Mouse (Mus musculus): Measurements from ENCODE around the gene Hivep3. TPM values are rescaled to one million over a fixed set of nuclear protein-coding genes. Genes with fewer than 3 reads are reported as not detected.

The Hivep3 gene
- polyA plus RNA-seq, 1 experiment from 2014 or later, result 2.0 TPM

DNA sequence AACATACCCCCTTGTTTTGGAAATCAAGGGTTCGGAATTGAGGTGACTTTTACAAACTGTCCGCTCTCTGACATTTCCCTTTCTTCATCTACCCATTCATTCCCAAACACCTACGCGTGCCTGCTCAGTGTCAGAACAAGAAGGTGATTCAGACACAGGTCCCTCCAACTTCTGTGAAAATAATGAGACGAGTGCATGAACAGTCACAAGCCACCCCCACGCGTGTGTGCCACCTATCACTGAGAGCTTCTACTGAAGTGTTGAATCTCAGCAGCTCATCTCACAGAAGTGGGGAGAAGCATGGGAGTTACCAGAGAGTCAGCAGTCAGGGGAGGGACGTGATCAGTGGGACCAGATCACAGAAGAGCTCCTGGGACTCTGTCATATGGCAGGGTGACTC lies 343.7 kb downstream of the Hivep3 start:
- H3K4me1 ChIP-seq (ENCODE audit: control insufficient read depth, insufficient read depth, low read length), result no peaks in the 10 kb centered on the region
- H3K9me3 ChIP-seq (ENCODE audit: control insufficient read depth, low read length), result no peaks in the 10 kb centered on the region
- H3K4me2 ChIP-seq, result no peak overlapping the region
- H3K36me3 ChIP-seq (ENCODE audit: control insufficient read depth, insufficient read depth, low read length), result no peaks in the 10 kb centered on the region
- no peak overlapping the region for H3K9ac ChIP-seq (ENCODE audit: low read length)
- H3K27me3 ChIP-seq (ENCODE audit: control insufficient read depth, insufficient read depth, low read length), result no peaks in the 10 kb centered on the region
- no peak for ATAC-seq (ENCODE audit: low FRiP score)
- H3K27ac ChIP-seq (ENCODE audit: low read depth, low read length), result no peak overlapping the region
- no peak for DNase-seq (ENCODE audit: low spot score, missing footprints)
- no peak overlapping the region for H3K4me3 ChIP-seq (ENCODE audit: low read depth, low read length)
- WGBS, result 89% methylated on average over 8 of the region's 8 CpGs

DNA sequence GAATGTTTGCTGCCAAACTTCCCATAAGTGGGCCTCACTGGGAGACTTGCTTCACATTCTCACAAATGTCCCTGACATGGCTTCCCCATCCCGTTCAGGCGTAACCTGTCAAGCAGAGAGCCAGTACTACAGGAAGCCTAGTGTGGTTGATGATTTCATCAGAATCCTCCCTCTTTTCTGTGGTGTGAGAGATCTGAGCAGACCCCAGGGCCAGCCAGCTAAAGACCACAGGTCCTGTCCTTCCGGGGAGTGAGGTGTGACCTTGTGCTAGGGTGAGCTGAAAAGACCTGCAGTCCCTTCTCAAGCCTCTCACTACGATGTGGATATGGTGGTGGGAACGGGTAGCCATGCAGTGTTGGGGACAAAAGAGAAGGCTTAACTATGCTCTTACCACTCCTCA lies 348.9 kb downstream of the Hivep3 start:
- Histone ChIP-seq H3K4me1 (ENCODE audit: control insufficient read depth, insufficient read depth, low read length) (no peaks in the 10 kb centered on the region), H3K4me2 (no peak overlapping the region), H3K4me3 (ENCODE audit: low read depth, low read length) (no peak overlapping the region), H3K27me3 (ENCODE audit: control insufficient read depth, insufficient read depth, low read length) (no peaks in the 10 kb centered on the region), H3K36me3 (ENCODE audit: control insufficient read depth, insufficient read depth, low read length) (no peaks in the 10 kb centered on the region), H3K9me3 (ENCODE audit: control insufficient read depth, low read length) (no peaks in the 10 kb centered on the region), H3K9ac (ENCODE audit: low read length) (no peak overlapping the region), H3K27ac (ENCODE audit: low read depth, low read length) (no peak overlapping the region)
- peak; percentile 57 for DNase-seq (ENCODE audit: low spot score, missing footprints)
- no peak for ATAC-seq (ENCODE audit: low FRiP score)
- 93% methylated on average over 5 of the region's 5 CpGs for WGBS

DNA sequence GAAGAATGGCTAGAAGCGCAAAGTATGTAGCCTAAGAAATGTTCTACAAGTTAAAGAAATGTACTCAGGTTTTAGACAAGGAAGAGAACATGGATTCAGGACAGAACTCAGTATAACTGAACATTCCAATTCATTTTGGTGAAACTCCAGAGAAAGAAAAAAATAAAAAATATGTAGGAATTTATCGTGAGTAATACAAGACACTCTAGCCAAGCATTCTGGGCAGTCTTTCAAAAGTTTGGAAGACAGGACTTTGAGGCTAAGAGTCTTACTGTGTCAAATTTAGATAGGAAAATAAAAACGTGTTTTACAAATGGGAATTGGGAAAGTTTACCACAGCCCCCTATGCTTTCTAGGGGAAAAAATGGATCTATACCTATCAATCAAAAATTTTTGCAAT lies 350.1 kb downstream of the Hivep3 start:
- Histone ChIP-seq H3K27me3 (ENCODE audit: control insufficient read depth, insufficient read depth, low read length) (no peaks in the 10 kb centered on the region), H3K9ac (ENCODE audit: low read length) (no peak overlapping the region), H3K9me3 (ENCODE audit: control insufficient read depth, low read length) (no peaks in the 10 kb centered on the region), H3K27ac (ENCODE audit: low read depth, low read length) (no peak overlapping the region), H3K4me3 (ENCODE audit: low read depth, low read length) (no peak overlapping the region), H3K4me2 (no peak overlapping the region), H3K36me3 (ENCODE audit: control insufficient read depth, insufficient read depth, low read length) (no peaks in the 10 kb centered on the region), H3K4me1 (ENCODE audit: control insufficient read depth, insufficient read depth, low read length) (no peaks in the 10 kb centered on the region)
- ATAC-seq (ENCODE audit: low FRiP score) (no peak), DNase-seq (ENCODE audit: low spot score, missing footprints) (peak; percentile 28)
- WGBS, result 89% methylated on average over 3 of the region's 3 CpGs

- Histone ChIP-seq H3K9ac (ENCODE audit: low read length) (no peak overlapping the region), H3K4me2 (no peak overlapping the region), H3K27ac (ENCODE audit: low read depth, low read length) (no peak overlapping the region), H3K9me3 (ENCODE audit: control insufficient read depth, low read length) (no peaks in the 10 kb centered on the region), H3K27me3 (ENCODE audit: control insufficient read depth, insufficient read depth, low read length) (no peaks in the 10 kb centered on the region), H3K4me1 (ENCODE audit: control insufficient read depth, insufficient read depth, low read length) (no peaks in the 10 kb centered on the region), H3K36me3 (ENCODE audit: control insufficient read depth, insufficient read depth, low read length) (no peaks in the 10 kb centered on the region), H3K4me3 (ENCODE audit: low read depth, low read length) (no peak overlapping the region)
- no peak for ATAC-seq (ENCODE audit: low FRiP score)
- 82% methylated on average over 8 of the region's 8 CpGs for WGBS
- DNase-seq (ENCODE audit: low spot score, missing footprints), result no peak
Observed at GRCm38 (mm10) chr4:120089536-120089935, 356.0 kb downstream of the Hivep3 start.

DNA sequence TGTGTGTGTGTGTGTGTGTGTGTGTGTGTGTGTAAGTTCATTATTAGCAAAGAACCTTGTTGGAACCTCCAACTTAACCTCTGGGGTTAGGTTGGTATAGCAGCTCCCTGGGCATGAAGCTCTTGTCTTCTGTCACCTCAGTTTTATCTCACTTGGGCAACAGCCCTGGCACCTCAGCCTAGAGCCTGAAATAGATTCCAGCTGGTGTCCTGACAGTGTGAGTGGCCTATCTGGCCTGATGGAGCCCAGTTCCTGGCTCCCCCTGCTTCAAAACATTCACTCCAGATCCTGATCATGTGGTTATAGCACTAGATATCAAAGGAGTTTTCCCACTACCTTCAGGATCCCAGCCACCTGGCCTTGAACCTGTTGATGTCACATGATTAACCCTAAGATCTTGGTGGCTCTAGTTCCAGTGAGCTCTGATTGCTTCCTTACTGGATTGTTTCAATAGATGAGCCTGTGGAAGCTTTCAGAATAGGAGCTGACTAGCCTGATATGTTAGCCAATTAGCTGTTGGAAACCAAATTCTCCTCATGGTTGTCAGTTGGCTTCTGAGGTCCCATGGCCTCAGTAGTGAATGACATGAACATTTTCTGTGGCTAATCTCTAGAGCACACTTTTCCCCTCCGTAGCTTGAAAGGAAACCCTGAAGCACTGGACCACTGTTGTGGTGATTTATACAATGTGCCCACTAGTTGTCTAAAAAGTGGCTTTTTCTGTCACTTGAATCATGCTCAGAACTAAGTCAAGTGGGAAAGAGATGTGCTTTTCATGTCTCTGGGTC lies 358.6 kb downstream of the Hivep3 start:
- H3K27me3 ChIP-seq (ENCODE audit: control insufficient read depth, insufficient read depth, low read length), result no peaks in the 10 kb centered on the region
- no peak overlapping the region for H3K9ac ChIP-seq (ENCODE audit: low read length)
- no peak overlapping the region for H3K4me3 ChIP-seq (ENCODE audit: low read depth, low read length)
- WGBS, result 86% methylated on average over 1 of the region's 1 CpGs
- no peaks in the 10 kb centered on the region for H3K9me3 ChIP-seq (ENCODE audit: control insufficient read depth, low read length)
- H3K36me3 ChIP-seq (ENCODE audit: control insufficient read depth, insufficient read depth, low read length), result no peaks in the 10 kb centered on the region
- DNase-seq (ENCODE audit: low spot score, missing footprints) (no peak), ATAC-seq (ENCODE audit: low FRiP score) (no peak)
- H3K4me1 ChIP-seq (ENCODE audit: control insufficient read depth, insufficient read depth, low read length), result no peaks in the 10 kb centered on the region
- H3K27ac ChIP-seq (ENCODE audit: low read depth, low read length), result no peak overlapping the region
- H3K4me2 ChIP-seq, result no peak overlapping the region

- 87% methylated on average over 19 of the region's 19 CpGs for WGBS
- ATAC-seq (ENCODE audit: low FRiP score), result no peak
- Histone ChIP-seq H3K9ac (ENCODE audit: low read length) (no peak overlapping the region), H3K27me3 (ENCODE audit: control insufficient read depth, insufficient read depth, low read length) (no peaks in the 10 kb centered on the region), H3K4me3 (ENCODE audit: low read depth, low read length) (no peak overlapping the region), H3K27ac (ENCODE audit: low read depth, low read length) (no peak overlapping the region), H3K36me3 (ENCODE audit: control insufficient read depth, insufficient read depth, low read length) (no peaks in the 10 kb centered on the region), H3K4me2 (no peak overlapping the region), H3K9me3 (ENCODE audit: control insufficient read depth, low read length) (peaks cover 6% of the 10 kb centered on the region; the same call in 1 of the 2 replicates), H3K4me1 (ENCODE audit: control insufficient read depth, insufficient read depth, low read length) (no peaks in the 10 kb centered on the region)
- no peak for DNase-seq (ENCODE audit: low spot score, missing footprints)
Observed at GRCm38 (mm10) chr4:120096935-120097334, 363.4 kb downstream of the Hivep3 start.

- no peaks in the 10 kb centered on the region for H3K36me3 ChIP-seq (ENCODE audit: control insufficient read depth, insufficient read depth, low read length)
- H3K4me2 ChIP-seq, result no peak overlapping the region
- H3K4me3 ChIP-seq (ENCODE audit: low read depth, low read length), result no peak overlapping the region
- peaks cover 6% of the 10 kb centered on the region; the same call in 1 of the 2 replicates for H3K9me3 ChIP-seq (ENCODE audit: control insufficient read depth, low read length)
- DNase-seq (ENCODE audit: low spot score, missing footprints) (no peak), ATAC-seq (ENCODE audit: low FRiP score) (no peak)
- no peak overlapping the region for H3K27ac ChIP-seq (ENCODE audit: low read depth, low read length)
- H3K4me1 ChIP-seq (ENCODE audit: control insufficient read depth, insufficient read depth, low read length), result no peaks in the 10 kb centered on the region
- no peak overlapping the region for H3K9ac ChIP-seq (ENCODE audit: low read length)
- H3K27me3 ChIP-seq (ENCODE audit: control insufficient read depth, insufficient read depth, low read length), result no peaks in the 10 kb centered on the region
Observed at GRCm38 (mm10) chr4:120101186-120101585, 367.6 kb downstream of the Hivep3 start.

DNA sequence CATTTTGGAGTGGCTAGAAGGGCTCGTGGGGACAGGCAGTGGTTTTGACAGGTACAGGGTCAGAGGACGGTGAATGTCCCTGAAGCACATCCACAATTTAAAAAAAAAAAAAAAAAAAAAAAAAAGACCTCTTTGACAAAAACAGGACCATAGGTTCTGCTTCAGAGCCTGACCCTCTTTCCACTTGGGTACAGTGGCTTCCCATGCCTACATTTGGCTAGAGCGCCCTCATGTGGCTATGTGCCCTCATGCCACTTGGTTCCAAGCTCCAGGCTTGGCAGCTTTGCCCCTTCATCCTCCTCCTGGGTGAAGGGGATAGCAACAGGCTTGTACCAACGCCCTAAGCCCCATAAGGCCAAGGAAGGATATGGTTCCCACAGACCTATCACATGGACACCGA lies 371.0 kb downstream of the Hivep3 start:
- Histone ChIP-seq H3K36me3 (ENCODE audit: control insufficient read depth, insufficient read depth, low read length) (no peaks in the 10 kb centered on the region), H3K9ac (ENCODE audit: low read length) (no peak overlapping the region), H3K9me3 (ENCODE audit: control insufficient read depth, low read length) (no peaks in the 10 kb centered on the region), H3K27me3 (ENCODE audit: control insufficient read depth, insufficient read depth, low read length) (no peaks in the 10 kb centered on the region), H3K4me2 (no peak overlapping the region), H3K27ac (ENCODE audit: low read depth, low read length) (no peak overlapping the region), H3K4me3 (ENCODE audit: low read depth, low read length) (no peak overlapping the region), H3K4me1 (ENCODE audit: control insufficient read depth, insufficient read depth, low read length) (no peaks in the 10 kb centered on the region)
- WGBS, result 53% methylated on average over 5 of the region's 5 CpGs
- no peak for ATAC-seq (ENCODE audit: low FRiP score)
- peak; percentile 92 for DNase-seq (ENCODE audit: low spot score, missing footprints)

DNA sequence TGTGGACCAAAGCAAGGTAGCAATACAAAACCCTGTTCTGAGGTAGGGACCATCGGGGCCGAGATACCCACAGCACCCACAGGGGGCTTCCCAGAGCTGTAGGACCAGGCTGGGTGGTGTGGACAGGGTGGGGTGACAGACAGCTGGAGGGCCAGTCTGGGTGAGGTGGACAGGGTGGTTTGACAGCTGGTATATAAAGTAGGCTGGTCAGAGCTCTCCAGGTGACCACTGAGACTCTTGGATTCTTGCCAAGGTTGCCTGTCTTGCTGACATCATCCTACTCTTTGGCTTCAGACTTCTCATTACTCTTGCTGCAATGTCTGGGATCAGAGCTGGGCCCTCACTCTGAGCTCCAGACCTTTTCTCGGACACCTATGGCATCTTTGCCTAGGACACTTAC lies 372.8 kb downstream of the Hivep3 start:
- DNase-seq (ENCODE audit: low spot score, missing footprints), result no peak
- Histone ChIP-seq H3K9me3 (ENCODE audit: control insufficient read depth, low read length) (no peaks in the 10 kb centered on the region), H3K4me1 (ENCODE audit: control insufficient read depth, insufficient read depth, low read length) (no peaks in the 10 kb centered on the region), H3K36me3 (ENCODE audit: control insufficient read depth, insufficient read depth, low read length) (no peaks in the 10 kb centered on the region), H3K9ac (ENCODE audit: low read length) (no peak overlapping the region), H3K27me3 (ENCODE audit: control insufficient read depth, insufficient read depth, low read length) (no peaks in the 10 kb centered on the region), H3K4me3 (ENCODE audit: low read depth, low read length) (no peak overlapping the region), H3K27ac (ENCODE audit: low read depth, low read length) (no peak overlapping the region), H3K4me2 (no peak overlapping the region)
- ATAC-seq (ENCODE audit: low FRiP score), result no peak
- WGBS, result 89% methylated on average over 3 of the region's 3 CpGs
